Mouse (Mus musculus) MEL (cell line): Measurements from ENCODE around the gene Sipa1l2. TPM values are rescaled to one million over a fixed set of nuclear protein-coding genes. Genes with fewer than 3 reads are reported as not detected.

Source experiments
- DNase-seq: peaks from one replicate; pipeline ENCODE4 v3.0.0; 2011; ENCODE audit warnings: low read depth, low spot score
- H3K27ac ChIP-seq: 2 replicates; pipeline ENCODE4 v1.5.1; 2012; ENCODE audit warnings: low read depth, mild to moderate bottlenecking, control low read depth, low read length, moderate library complexity; ENCODE audit not compliant: control insufficient read depth
- H3K27me3 ChIP-seq, 2 experiments: fragments of 150-350 bp in 1 of 2; sonication (generic) in 1 of 2; 2 replicates each; pipeline ENCODE4 v1.6.1; 2012; ENCODE audit warnings: low read length in 2 of 2, mild to moderate bottlenecking in 2 of 2, improper control_type of control experiment in 1 of 2, moderate library complexity in 1 of 2; ENCODE audit not compliant: insufficient read depth in 2 of 2, control insufficient read depth in 1 of 2
- H3K36me3 ChIP-seq, 2 experiments: 2 replicates each; pipeline ENCODE4 v1.6.1; 2012 to 2014; ENCODE audit warnings: low read length in 2 of 2, improper control_type of control experiment in 1 of 2, inconsistent platforms in 1 of 2, mild to moderate bottlenecking in 1 of 2; ENCODE audit not compliant: insufficient read depth in 2 of 2, control insufficient read depth in 1 of 2
- H3K4me1 ChIP-seq, 2 experiments: fragments of 150-350 bp in 1 of 2; sonication (generic) in 1 of 2; 2 replicates each; pipeline ENCODE4 v1.6.1; 2012; ENCODE audit warnings: low read length in 2 of 2, improper control_type of control experiment in 1 of 2, mild to moderate bottlenecking in 1 of 2; ENCODE audit not compliant: insufficient read depth in 2 of 2, control insufficient read depth in 1 of 2
- H3K4me3 ChIP-seq, 2 experiments: fragments of 150-350 bp in 1 of 2; sonication (generic) in 1 of 2; 2 replicates each; pipeline ENCODE4 v1.5.1; 2012; ENCODE audit warnings: low read depth in 2 of 2, low read length in 2 of 2, mild to moderate bottlenecking in 2 of 2, moderate library complexity in 2 of 2, control low read depth in 1 of 2, improper control_type of control experiment in 1 of 2; ENCODE audit not compliant: control insufficient read depth in 1 of 2, insufficient read depth in 1 of 2
- H3K79me2 ChIP-seq: 2 replicates; pipeline ENCODE4 v1.6.1; 2012; ENCODE audit warnings: mild to moderate bottlenecking, low read length, moderate library complexity; ENCODE audit not compliant: control insufficient read depth, poor library complexity, insufficient read depth
- H3K9ac ChIP-seq: 2 replicates; pipeline ENCODE4 v1.6.1; 2012; ENCODE audit warnings: low read depth, mild to moderate bottlenecking, control low read depth, low read length, moderate library complexity; ENCODE audit not compliant: control insufficient read depth, poor library complexity, severe bottlenecking
- H3K9me3 ChIP-seq: fragments of 150-350 bp; sonication (generic); replicated peaks from 2 replicates; pipeline ENCODE4 v1.6.1; 2012; ENCODE audit warnings: mild to moderate bottlenecking, low read length, improper control_type of control experiment, moderate library complexity; ENCODE audit not compliant: insufficient read depth
- CHD2 ChIP-seq: IDR thresholded peaks from 2 replicates; pipeline ENCODE4 v1.6.1; 2011; ENCODE audit warnings: low read length, improper control_type of control experiment
- CTCF ChIP-seq, 3 experiments: IDR thresholded peaks in 2 of 3; conservative IDR thresholded peaks in 1 of 3; 2 replicates each; pipeline ENCODE4 v1.5.1; 2011 to 2012; ENCODE audit warnings: low read length in 3 of 3, low read depth in 2 of 3, mild to moderate bottlenecking in 2 of 3, improper control_type of control experiment in 1 of 3, inconsistent platforms in 1 of 3, mixed read lengths in 1 of 3, moderate library complexity in 1 of 3; ENCODE audit not compliant: control insufficient read depth in 1 of 3, insufficient read depth in 1 of 3, poor library complexity in 1 of 3, severe bottlenecking in 1 of 3
- ELF1 ChIP-seq: IDR thresholded peaks from 2 replicates; pipeline ENCODE4 v1.6.1; 2014; ENCODE audit warnings: low read depth, mild to moderate bottlenecking, inconsistent platforms, low read length, improper control_type of control experiment, moderate library complexity
- EP300 ChIP-seq, 2 experiments: IDR thresholded peaks; 2 replicates each; pipeline ENCODE4 v1.6.1; 2011; ENCODE audit warnings: improper control_type of control experiment in 2 of 2, low read length in 2 of 2, low read depth in 1 of 2, mild to moderate bottlenecking in 1 of 2
- JUND ChIP-seq: IDR thresholded peaks from 2 replicates; pipeline ENCODE4 v1.6.1; 2011; ENCODE audit warnings: low read depth, mild to moderate bottlenecking, improper control_type of control experiment, low read length
- MAX ChIP-seq: IDR thresholded peaks from 2 replicates; pipeline ENCODE4 v1.6.1; 2011; ENCODE audit warnings: low read length, improper control_type of control experiment
- MYC ChIP-seq: IDR thresholded peaks from 2 replicates; pipeline ENCODE4 v1.6.1; 2011; ENCODE audit warnings: low read depth, mild to moderate bottlenecking, low read length, improper control_type of control experiment, moderate library complexity
- NELFE ChIP-seq: IDR thresholded peaks from 2 replicates; pipeline ENCODE4 v1.6.1; 2011; ENCODE audit warnings: low read depth, low read length, improper control_type of control experiment
- POLR2AphosphoS5 ChIP-seq: IDR thresholded peaks from 2 replicates; pipeline ENCODE4 v1.6.1; 2012; ENCODE audit warnings: low read depth, borderline replicate concordance, mild to moderate bottlenecking, inconsistent platforms, low read length, moderate library complexity, mixed read lengths
- SMC3 ChIP-seq: IDR thresholded peaks from 2 replicates; pipeline ENCODE4 v1.6.1; 2011; ENCODE audit warnings: low read depth, low read length, improper control_type of control experiment
- TAL1 ChIP-seq: IDR thresholded peaks from 2 replicates; pipeline ENCODE4 v1.6.1; 2012; ENCODE audit warnings: mild to moderate bottlenecking, inconsistent platforms, low read length, moderate library complexity, mixed read lengths
- TBP ChIP-seq: IDR thresholded peaks from 2 replicates; pipeline ENCODE4 v1.8.0; 2011; ENCODE audit warnings: low read depth, low read length, improper control_type of control experiment
- TCF12 ChIP-seq: IDR thresholded peaks from 2 replicates; pipeline ENCODE4 v1.6.1; 2014; ENCODE audit warnings: low read depth, mild to moderate bottlenecking, inconsistent platforms, low read length, improper control_type of control experiment, moderate library complexity
- UBTF ChIP-seq: IDR thresholded peaks from 2 replicates; pipeline ENCODE4 v1.6.1; 2012; ENCODE audit warnings: low read depth, mild to moderate bottlenecking, inconsistent platforms, low read length, improper control_type of control experiment, moderate library complexity, borderline replicate concordance; ENCODE audit not compliant: insufficient read depth
- USF1 ChIP-seq: IDR thresholded peaks from 2 replicates; pipeline ENCODE4 v1.6.1; 2014; ENCODE audit warnings: low read depth, mild to moderate bottlenecking, inconsistent platforms, low read length, improper control_type of control experiment, moderate library complexity
- ZNF384 ChIP-seq: IDR thresholded peaks from 2 replicates; pipeline ENCODE4 v1.6.1; 2012; ENCODE audit warnings: low read depth, mild to moderate bottlenecking, inconsistent platforms, low read length, improper control_type of control experiment
- polyA plus RNA-seq, 2 experiments: library from polyadenylated mRNA; stranded (reverse) in 1 of 2; unstranded in 1 of 2; fragments of >175 nt in 1 of 2; fragments of >200 nt in 1 of 2; gene quantifications; 2 replicates each; pipeline versions ENCODE4 v1.2.1 to v1.2.4; 2012; ENCODE audit warnings: low replicate concordance in 2 of 2, low read depth in 1 of 2; ENCODE audit not compliant: insufficient read length in 2 of 2, insufficient read depth in 1 of 2, missing spikeins in 1 of 2
- total RNA-seq: library from RNA; depleted of rRNA; stranded (reverse); fragments of 300-350 nt; gene quantifications from 2 replicates; pipeline ENCODE4 v1.2.3, GENCODE M21; 2012

The Sipa1l2 gene
- total and polyA plus RNA-seq, 3 experiments = not detected

GRCm38 (mm10) chr8:125567569-125567968 lies 2.0 kb downstream of the Sipa1l2 start:
- H3K4me1 ChIP-seq = no peaks in the 10 kb centered on the region
- TF ChIP-seq MYC (no peak), UBTF (no peak), ELF1 (no peak), TBP (no peak)
- no peak overlapping the region for H3K4me3 ChIP-seq
- DNase-seq = no peak
- no peak overlapping the region for H3K27ac ChIP-seq
- H3K9me3 ChIP-seq = no peaks in the 10 kb centered on the region; the same call in 1 of the 2 replicates
- H3K36me3 ChIP-seq = no peaks in the 10 kb centered on the region
- no peaks in the 10 kb centered on the region for H3K79me2 ChIP-seq
- no peak overlapping the region for H3K9ac ChIP-seq
- no peaks in the 10 kb centered on the region for H3K27me3 ChIP-seq

GRCm38 (mm10) chr8:125562878-125563277 lies 6.7 kb downstream of the Sipa1l2 start:
- Histone ChIP-seq H3K79me2 (no peaks in the 10 kb centered on the region), H3K4me3 (no peak overlapping the region), H3K27me3 (no peaks in the 10 kb centered on the region), H3K9ac (no peak overlapping the region), H3K4me1 (no peaks in the 10 kb centered on the region), H3K9me3 (no peaks in the 10 kb centered on the region; the same call in 1 of the 2 replicates), H3K36me3 (no peaks in the 10 kb centered on the region), H3K27ac (no peak overlapping the region)
- no peak for DNase-seq
- no peak for TF ChIP-seq USF1
- no peak for TF ChIP-seq CTCF (IDR thresholded peaks at IDR 0.05 in 2 of 3, conservative IDR thresholded peaks at IDR 0.05 in 1 of 3; ENCODE audit: control insufficient read depth in 1 of 3, insufficient read depth in 1 of 3, low read depth in 2 of 3, low read length in 3 of 3, poor library complexity in 1 of 3, severe bottlenecking in 1 of 3)
- no peak for TF ChIP-seq TBP
- no peak for TF ChIP-seq NELFE
- TF ChIP-seq TAL1 = no peak
- TF ChIP-seq MAX = no peak
- no peak for TF ChIP-seq ZNF384
- no peak for TF ChIP-seq TCF12
- TF ChIP-seq CHD2 = no peak
- no peak for TF ChIP-seq EP300 (IDR thresholded peaks at IDR 0.05; ENCODE audit: low read depth in 1 of 2, low read length in 2 of 2)
- TF ChIP-seq SMC3 = no peak
- no peak for TF ChIP-seq JUND
- no peak for TF ChIP-seq POLR2AphosphoS5
